In the genomic region with DNA sequence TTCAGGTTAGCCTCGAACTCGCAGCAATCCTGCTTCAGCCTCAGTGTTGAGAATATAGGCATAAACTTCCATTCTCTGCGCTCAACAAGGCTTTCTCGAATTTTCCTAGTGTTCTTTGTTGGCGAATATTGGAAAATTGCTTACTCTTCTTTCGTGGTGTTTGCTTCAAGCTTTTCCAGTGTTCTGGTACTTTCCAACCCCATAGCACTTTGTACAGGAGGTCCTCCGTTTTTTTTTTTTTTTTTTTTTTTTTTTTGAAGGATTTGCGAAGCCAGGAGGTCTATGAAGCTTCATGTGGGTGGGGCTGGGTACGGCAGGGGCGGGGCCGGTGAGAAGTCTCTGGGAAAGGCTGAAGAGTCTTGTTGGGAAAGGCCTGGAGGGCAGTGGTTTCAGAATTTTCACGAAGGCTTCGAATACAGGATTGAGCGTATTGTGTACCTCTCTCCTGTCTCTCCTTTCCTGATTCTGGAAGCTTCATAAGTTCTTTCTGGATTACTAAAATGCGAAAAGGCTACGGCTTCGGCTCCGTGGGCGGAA, we compare ENCODE assay signal across 8 mouse cellular contexts. TPM values are rescaled to one million over a fixed set of nuclear protein-coding genes. Genes with fewer than 3 reads are reported as not detected.
DNase-seq lines count a peak whose midpoint lies in the region; ATAC-seq and TF ChIP-seq lines count a peak whose summit lies in the region.

No protein-coding gene starts in this region.

- peak overlapping the region; percentile 70 for H3K4me3 ChIP-seq in lung, adult 2 months (replicated peaks; ENCODE audit: extremely low read depth, low read depth, low read length)
- H3K4me3 ChIP-seq in embryonic fibroblast, embryonic 13.5 days (ENCODE audit: insufficient read depth, low read length): peak overlapping the region; percentile 35
- peak overlapping the region; percentile 66 for H3K4me3 ChIP-seq in intestine, embryonic 14.5 days (ENCODE audit: low read depth, low read length)
- peak overlapping the region; percentile 58 for H3K4me3 ChIP-seq in midbrain, embryonic 12.5 days

- intact Hi-C loops in left cerebral cortex, postnatal 14 days (cut with DNase I): loop anchor here (1.0 kb wide), 1 partner anchor 23 kb away; no protein-coding TSS in a partner anchor

- no peak for TF ChIP-seq CTCF in lung, adult 2 months (IDR thresholded peaks at IDR 0.05; ENCODE audit: insufficient read depth, low read length)
- TF ChIP-seq CTCF in embryonic fibroblast, embryonic 13.5 days (IDR thresholded peaks at IDR 0.05; ENCODE audit: borderline replicate concordance, insufficient read depth, low read length): no peak

- H3K4me2 ChIP-seq in intestine, embryonic 14.5 days (ENCODE audit: low read length): peak overlapping the region; percentile 92
- peak overlapping the region; percentile 91 for H3K4me2 ChIP-seq in midbrain, embryonic 12.5 days (replicated peaks)

- DNase-seq in lung, adult 2 months: no peak
- no peak for DNase-seq in lung, postnatal 25 days (ENCODE audit: low spot score)
- peak; percentile 55 for DNase-seq in intestine, embryonic 14.5 days (ENCODE audit: low spot score)
- no peak for DNase-seq in ovary, postnatal 36 days (ENCODE audit: low spot score)
- DNase-seq in right cerebral cortex, postnatal 25 days: no peak
- DNase-seq in left cerebral cortex, postnatal 14 days (ENCODE audit: low spot score in 2 of 2): no peak

- no peaks in the 10 kb centered on the region for H3K9me3 ChIP-seq in intestine, embryonic 14.5 days (ENCODE audit: control insufficient read depth, low read length)
- no peaks in the 10 kb centered on the region for H3K9me3 ChIP-seq in midbrain, embryonic 12.5 days

- H3K36me3 ChIP-seq in intestine, embryonic 14.5 days (ENCODE audit: control insufficient read depth, insufficient read depth, low read length): no peaks in the 10 kb centered on the region; the same call in 1 of the 2 replicates
- no peaks in the 10 kb centered on the region for H3K36me3 ChIP-seq in midbrain, embryonic 12.5 days

- H3K9ac ChIP-seq in intestine, embryonic 14.5 days (ENCODE audit: low read length): peak overlapping the region; percentile 58
- H3K9ac ChIP-seq in midbrain, embryonic 12.5 days (replicated peaks): peak overlapping the region; percentile 57; the same call in 1 of the 2 replicates

- no peaks in the 10 kb centered on the region for H3K27me3 ChIP-seq in intestine, embryonic 14.5 days (replicated peaks; ENCODE audit: control insufficient read depth, insufficient read depth, low read length)
- H3K27me3 ChIP-seq in midbrain, embryonic 12.5 days: no peaks in the 10 kb centered on the region

- H3K27ac ChIP-seq in embryonic fibroblast, embryonic 13.5 days (ENCODE audit: insufficient read depth, low read length): peak overlapping the region; percentile 81
- H3K27ac ChIP-seq in intestine, embryonic 14.5 days (ENCODE audit: low read depth): peak overlapping the region; percentile 90
- H3K27ac ChIP-seq in midbrain, embryonic 12.5 days (replicated peaks): peak overlapping the region; percentile 86

- ATAC-seq in intestine, embryonic 14.5 days (replicated peaks; ENCODE audit: low FRiP score, low TSS enrichment, low read depth): peak; percentile 76
- peak; percentile 75 for ATAC-seq in midbrain, embryonic 12.5 days (ENCODE audit: low FRiP score, low read depth)

- TF ChIP-seq POLR2A in lung, adult 2 months (IDR thresholded peaks at IDR 0.05; ENCODE audit: borderline replicate concordance, extremely low read depth, low read depth, low read length): no peak
- no peak for TF ChIP-seq POLR2A in embryonic fibroblast, embryonic 13.5 days (IDR thresholded peaks at IDR 0.05; ENCODE audit: low read depth, low read length)

- WGBS in lung, adult 2 months: 18% methylated on average over 19 of the region's 19 CpGs
- WGBS in intestine, embryonic 14.5 days: 14% methylated on average over 19 of the region's 19 CpGs
- 17% methylated on average over 19 of the region's 19 CpGs for WGBS in midbrain, embryonic 12.5 days

- peaks cover 6% of the 10 kb centered on the region for H3K4me1 ChIP-seq in lung, adult 2 months (ENCODE audit: control insufficient read depth, insufficient read depth, low read length)
- no peaks in the 10 kb centered on the region for H3K4me1 ChIP-seq in embryonic fibroblast, embryonic 13.5 days (ENCODE audit: control insufficient read depth, insufficient read depth, low read length)
- H3K4me1 ChIP-seq in intestine, embryonic 14.5 days (replicated peaks; ENCODE audit: control insufficient read depth, insufficient read depth, low read length): no peaks in the 10 kb centered on the region; the same call in 1 of the 2 replicates
- peaks cover 12% of the 10 kb centered on the region for H3K4me1 ChIP-seq in midbrain, embryonic 12.5 days

RNA-seq across cellular contexts. Expression of a gene that starts 0.4 kb away (rescaled TPM):
- polyA plus RNA-seq in lung, adult 2 months (2012; rRNA removed): 18.3 and 23.8 TPM in 2 replicates
- polyA plus RNA-seq in embryonic fibroblast, embryonic 13.5 days (2011; ENCODE audit: insufficient read length, low read depth, missing spikeins): 55.7 and 69.2 TPM in 2 replicates
- 36.4 and 40.1 TPM in 2 replicates for polyA plus RNA-seq in intestine, embryonic 14.5 days (2014; fragmentation: Nextera tagmentation; extraction: Ambion mirVana)
- polyA plus RNA-seq in midbrain, embryonic 12.5 days (2016; fragmentation: Nextera tagmentation; extraction: Ambion mirVana): 40.0 and 44.7 TPM in 2 replicates
- total RNA-seq in left cerebral cortex, postnatal 14 days (2021): 10 to 100 TPM; 57.9 to 65.6 TPM
